Mouse (Mus musculus): ENCODE measurements around the gene Wnt5b. TPM values are rescaled to one million over a fixed set of nuclear protein-coding genes. Genes with fewer than 3 reads are reported as not detected.

Wnt5b gene
- polyA plus RNA-seq, 1 experiment, result 1.9 TPM

DNA sequence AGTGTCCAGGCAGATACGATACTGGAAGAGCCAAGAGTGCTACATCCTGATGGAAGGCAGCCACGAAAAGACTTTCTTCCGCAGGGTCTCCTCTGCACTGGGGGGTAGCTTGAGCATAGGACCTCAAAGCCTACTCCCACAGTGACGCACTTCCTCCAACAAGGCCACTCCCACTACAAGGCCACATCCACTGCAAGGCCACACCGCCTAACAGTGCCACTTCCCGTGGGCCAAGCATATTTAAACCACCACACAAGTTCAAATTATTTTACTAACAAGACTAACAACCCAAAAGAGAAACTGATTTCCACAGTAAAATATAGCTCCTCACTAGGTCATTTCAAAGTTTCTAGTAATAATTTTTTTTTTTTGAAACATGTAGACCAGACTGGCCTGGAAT, 35.9 kb downstream of the Wnt5b start:
- no peak overlapping the region for H3K4me3 ChIP-seq (ENCODE audit: insufficient read depth, low read length)
- no peak for TF ChIP-seq POLR2A (IDR thresholded peaks at IDR 0.05; ENCODE audit: extremely low read depth, insufficient read depth, low read length)
- H3K27ac ChIP-seq (ENCODE audit: insufficient read depth, low read length), result no peak overlapping the region
- no peaks in the 10 kb centered on the region for H3K4me1 ChIP-seq (ENCODE audit: control insufficient read depth, insufficient read depth, low read length)

- no peaks in the 10 kb centered on the region for H3K4me1 ChIP-seq (ENCODE audit: control insufficient read depth, insufficient read depth, low read length)
- H3K27ac ChIP-seq (ENCODE audit: insufficient read depth, low read length), result no peak overlapping the region
- TF ChIP-seq CTCF (IDR thresholded peaks at IDR 0.05; ENCODE audit: extremely low read depth, insufficient read depth, low read length), result no peak
- TF ChIP-seq POLR2A (IDR thresholded peaks at IDR 0.05; ENCODE audit: extremely low read depth, insufficient read depth, low read length), result no peak
- no peak overlapping the region for H3K4me3 ChIP-seq (ENCODE audit: insufficient read depth, low read length)
Observed at GRCm38 (mm10) chr6:119505525-119506225, 38.5 kb downstream of the Wnt5b start.

DNA sequence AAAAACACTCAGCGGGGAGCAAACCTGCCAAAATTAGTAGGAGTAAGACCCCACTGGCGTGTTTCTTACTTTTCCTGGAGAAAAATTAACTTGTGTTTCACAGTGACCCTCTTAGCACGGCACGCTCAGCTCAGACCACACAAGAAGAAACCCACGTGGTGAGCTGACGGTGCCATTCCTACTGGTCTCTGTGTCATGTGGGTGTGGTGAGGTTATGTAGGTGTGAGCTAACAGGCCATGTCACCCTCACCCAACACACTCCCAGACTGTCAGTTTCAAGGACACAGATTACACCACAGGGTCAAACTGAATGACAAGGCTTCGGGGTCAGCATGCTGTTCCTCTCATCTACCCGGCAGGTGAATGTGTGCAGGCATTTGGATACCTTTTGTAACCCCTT, 39.4 kb downstream of the Wnt5b start:
- no peaks in the 10 kb centered on the region for H3K4me1 ChIP-seq (ENCODE audit: control insufficient read depth, insufficient read depth, low read length)
- TF ChIP-seq POLR2A (IDR thresholded peaks at IDR 0.05; ENCODE audit: extremely low read depth, insufficient read depth, low read length) (no peak), CTCF (IDR thresholded peaks at IDR 0.05; ENCODE audit: extremely low read depth, insufficient read depth, low read length) (no peak)
- no peak overlapping the region for H3K4me3 ChIP-seq (ENCODE audit: insufficient read depth, low read length)
- H3K27ac ChIP-seq (ENCODE audit: insufficient read depth, low read length), result no peak overlapping the region

- TF ChIP-seq POLR2A (IDR thresholded peaks at IDR 0.05; ENCODE audit: extremely low read depth, insufficient read depth, low read length) (no peak), CTCF (IDR thresholded peaks at IDR 0.05; ENCODE audit: extremely low read depth, insufficient read depth, low read length) (no peak)
- Histone ChIP-seq H3K4me3 (ENCODE audit: insufficient read depth, low read length) (no peak overlapping the region), H3K27ac (ENCODE audit: insufficient read depth, low read length) (no peak overlapping the region), H3K4me1 (ENCODE audit: control insufficient read depth, insufficient read depth, low read length) (no peaks in the 10 kb centered on the region)
Observed at GRCm38 (mm10) chr6:119502031-119502430, 42.1 kb downstream of the Wnt5b start.

DNA sequence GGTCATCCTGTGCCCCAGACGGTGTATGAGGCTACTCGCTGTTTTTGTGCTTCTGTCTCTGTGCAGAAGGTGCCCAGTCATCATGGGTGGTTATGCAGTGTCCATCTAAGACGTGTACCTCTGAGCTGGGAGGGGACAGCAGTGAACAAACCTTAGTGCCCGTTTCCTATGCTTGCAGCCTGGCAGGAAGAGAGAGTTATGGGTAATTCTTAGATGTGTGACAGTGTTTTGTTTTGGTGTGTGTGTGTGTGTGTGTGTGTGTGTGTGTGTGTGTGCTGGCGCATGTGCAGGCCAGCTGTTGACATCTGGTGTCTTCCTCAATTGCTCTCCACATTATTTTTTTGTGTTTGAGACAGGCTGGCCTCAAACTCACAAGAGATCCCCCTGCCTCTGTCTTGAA, 44.1 kb downstream of the Wnt5b start:
- TF ChIP-seq CTCF (IDR thresholded peaks at IDR 0.05; ENCODE audit: extremely low read depth, insufficient read depth, low read length) (no peak), POLR2A (IDR thresholded peaks at IDR 0.05; ENCODE audit: extremely low read depth, insufficient read depth, low read length) (no peak)
- H3K27ac ChIP-seq (ENCODE audit: insufficient read depth, low read length), result no peak overlapping the region
- no peak overlapping the region for H3K4me3 ChIP-seq (ENCODE audit: insufficient read depth, low read length)
- H3K4me1 ChIP-seq (ENCODE audit: control insufficient read depth, insufficient read depth, low read length), result no peaks in the 10 kb centered on the region

DNA sequence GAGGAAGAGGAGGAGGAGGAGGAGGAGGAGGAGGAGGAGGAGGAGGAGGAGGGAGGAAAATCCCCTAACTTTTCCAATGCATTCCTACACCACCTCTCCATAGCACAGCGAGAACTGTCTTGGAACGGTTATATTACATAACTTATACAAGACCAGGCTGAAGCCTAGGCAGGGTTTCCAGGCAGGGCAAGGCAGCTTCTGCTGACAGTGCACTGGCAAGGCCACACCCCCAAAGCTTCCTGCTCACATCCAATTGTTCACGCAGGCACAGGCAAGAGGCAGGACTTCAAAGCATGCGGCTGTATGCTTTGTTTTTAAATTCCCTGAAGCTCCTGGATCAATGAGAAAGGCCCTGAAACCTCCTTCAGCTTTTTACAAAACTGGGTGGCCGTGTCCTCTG, 44.9 kb downstream of the Wnt5b start:
- H3K27ac ChIP-seq (ENCODE audit: insufficient read depth, low read length), result no peak overlapping the region
- no peak overlapping the region for H3K4me3 ChIP-seq (ENCODE audit: insufficient read depth, low read length)
- no peaks in the 10 kb centered on the region for H3K4me1 ChIP-seq (ENCODE audit: control insufficient read depth, insufficient read depth, low read length)
- no peak for TF ChIP-seq POLR2A (IDR thresholded peaks at IDR 0.05; ENCODE audit: extremely low read depth, insufficient read depth, low read length)
- no peak for TF ChIP-seq CTCF (IDR thresholded peaks at IDR 0.05; ENCODE audit: extremely low read depth, insufficient read depth, low read length)

DNA sequence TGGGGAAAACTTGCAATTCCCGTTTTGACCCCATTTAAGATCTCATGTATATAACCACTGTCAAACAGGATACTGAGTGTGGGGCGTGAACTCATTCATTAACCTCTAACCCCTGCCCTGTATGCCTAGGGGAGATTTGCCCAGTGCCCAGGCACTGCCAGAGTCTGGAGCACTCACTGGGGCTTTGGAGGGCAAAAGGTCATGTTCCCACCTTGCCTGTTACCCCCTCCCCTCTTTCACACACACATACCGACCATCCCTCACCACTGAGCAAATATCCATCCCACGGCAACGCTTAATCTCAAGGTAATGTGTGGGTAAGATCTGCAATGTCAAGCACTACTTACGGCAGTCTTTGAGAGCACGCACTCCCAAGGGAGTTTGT, 51.5 kb downstream of the Wnt5b start:
- Histone ChIP-seq H3K4me3 (ENCODE audit: insufficient read depth, low read length) (no peak overlapping the region), H3K27ac (ENCODE audit: insufficient read depth, low read length) (no peak overlapping the region), H3K4me1 (ENCODE audit: control insufficient read depth, insufficient read depth, low read length) (peaks cover 2% of the 10 kb centered on the region; the same call in 1 of the 2 replicates)
- TF ChIP-seq CTCF (IDR thresholded peaks at IDR 0.05; ENCODE audit: extremely low read depth, insufficient read depth, low read length), result no peak
- no peak for TF ChIP-seq POLR2A (IDR thresholded peaks at IDR 0.05; ENCODE audit: extremely low read depth, insufficient read depth, low read length)

- TF ChIP-seq POLR2A (IDR thresholded peaks at IDR 0.05; ENCODE audit: extremely low read depth, insufficient read depth, low read length), result no peak
- no peak for TF ChIP-seq CTCF (IDR thresholded peaks at IDR 0.05; ENCODE audit: extremely low read depth, insufficient read depth, low read length)
- Histone ChIP-seq H3K4me1 (ENCODE audit: control insufficient read depth, insufficient read depth, low read length) (peaks cover 2% of the 10 kb centered on the region; the same call in 1 of the 2 replicates), H3K4me3 (ENCODE audit: insufficient read depth, low read length) (no peak overlapping the region), H3K27ac (ENCODE audit: insufficient read depth, low read length) (no peak overlapping the region)
Observed at GRCm38 (mm10) chr6:119491997-119492629, 52.0 kb downstream of the Wnt5b start.

DNA sequence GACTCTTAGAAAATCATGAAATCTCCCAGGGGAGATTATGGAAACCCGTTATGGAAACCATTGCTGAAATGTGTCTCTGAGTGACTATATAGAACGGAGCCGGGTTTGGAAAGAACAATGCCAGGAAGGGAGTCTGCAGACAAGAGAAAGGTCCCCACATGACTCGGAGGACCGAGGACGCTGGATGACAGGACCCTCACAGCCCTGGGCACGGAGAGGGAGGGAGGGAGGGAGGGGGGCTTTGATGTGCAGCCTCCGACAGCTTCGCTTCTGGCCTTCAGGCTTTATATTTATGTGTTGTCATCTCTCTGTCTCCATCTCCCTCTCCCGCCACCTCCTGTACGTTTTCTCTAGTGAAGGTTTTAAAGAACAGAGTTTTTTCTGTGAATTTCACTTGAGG, 53.1 kb downstream of the Wnt5b start:
- peaks cover 2% of the 10 kb centered on the region; the same call in 1 of the 2 replicates for H3K4me1 ChIP-seq (ENCODE audit: control insufficient read depth, insufficient read depth, low read length)
- no peak for TF ChIP-seq CTCF (IDR thresholded peaks at IDR 0.05; ENCODE audit: extremely low read depth, insufficient read depth, low read length)
- no peak overlapping the region for H3K4me3 ChIP-seq (ENCODE audit: insufficient read depth, low read length)
- H3K27ac ChIP-seq (ENCODE audit: insufficient read depth, low read length), result no peak overlapping the region

DNA sequence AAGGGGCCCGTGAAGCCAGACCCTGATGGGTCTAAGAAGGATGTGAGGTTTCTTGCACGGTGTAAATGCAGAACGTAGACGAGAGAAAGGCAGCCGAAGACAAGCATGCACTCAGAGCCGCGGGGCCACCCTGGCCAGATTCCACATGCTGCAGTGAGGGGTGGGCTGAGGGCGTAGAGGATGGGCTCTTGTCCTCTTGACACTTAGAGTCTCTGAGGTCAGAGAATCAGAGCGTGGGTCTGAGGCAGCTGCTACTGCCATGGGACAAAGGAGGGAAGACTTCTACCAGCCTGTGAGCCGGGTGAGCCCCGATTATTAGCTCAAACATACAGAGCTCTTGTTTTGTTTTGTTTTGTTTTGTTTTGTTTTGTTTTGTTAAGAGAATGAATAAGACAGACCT, 53.6 kb downstream of the Wnt5b start:
- no peak for TF ChIP-seq POLR2A (IDR thresholded peaks at IDR 0.05; ENCODE audit: extremely low read depth, insufficient read depth, low read length)
- TF ChIP-seq CTCF (IDR thresholded peaks at IDR 0.05; ENCODE audit: extremely low read depth, insufficient read depth, low read length), result no peak
- Histone ChIP-seq H3K4me1 (ENCODE audit: control insufficient read depth, insufficient read depth, low read length) (peaks cover 2% of the 10 kb centered on the region; the same call in 1 of the 2 replicates), H3K4me3 (ENCODE audit: insufficient read depth, low read length) (no peak overlapping the region), H3K27ac (ENCODE audit: insufficient read depth, low read length) (no peak overlapping the region)
